Mouse (Mus musculus): ENCODE data around the gene Npy1r. TPM values are rescaled to one million over a fixed set of nuclear protein-coding genes. Genes with fewer than 3 reads are reported as not detected.

The Npy1r gene
- polyA plus RNA-seq (2014; fragmentation: Nextera tagmentation; extraction: Ambion mirVana), result 0.89 and 0.92 TPM in 2 replicates

DNA sequence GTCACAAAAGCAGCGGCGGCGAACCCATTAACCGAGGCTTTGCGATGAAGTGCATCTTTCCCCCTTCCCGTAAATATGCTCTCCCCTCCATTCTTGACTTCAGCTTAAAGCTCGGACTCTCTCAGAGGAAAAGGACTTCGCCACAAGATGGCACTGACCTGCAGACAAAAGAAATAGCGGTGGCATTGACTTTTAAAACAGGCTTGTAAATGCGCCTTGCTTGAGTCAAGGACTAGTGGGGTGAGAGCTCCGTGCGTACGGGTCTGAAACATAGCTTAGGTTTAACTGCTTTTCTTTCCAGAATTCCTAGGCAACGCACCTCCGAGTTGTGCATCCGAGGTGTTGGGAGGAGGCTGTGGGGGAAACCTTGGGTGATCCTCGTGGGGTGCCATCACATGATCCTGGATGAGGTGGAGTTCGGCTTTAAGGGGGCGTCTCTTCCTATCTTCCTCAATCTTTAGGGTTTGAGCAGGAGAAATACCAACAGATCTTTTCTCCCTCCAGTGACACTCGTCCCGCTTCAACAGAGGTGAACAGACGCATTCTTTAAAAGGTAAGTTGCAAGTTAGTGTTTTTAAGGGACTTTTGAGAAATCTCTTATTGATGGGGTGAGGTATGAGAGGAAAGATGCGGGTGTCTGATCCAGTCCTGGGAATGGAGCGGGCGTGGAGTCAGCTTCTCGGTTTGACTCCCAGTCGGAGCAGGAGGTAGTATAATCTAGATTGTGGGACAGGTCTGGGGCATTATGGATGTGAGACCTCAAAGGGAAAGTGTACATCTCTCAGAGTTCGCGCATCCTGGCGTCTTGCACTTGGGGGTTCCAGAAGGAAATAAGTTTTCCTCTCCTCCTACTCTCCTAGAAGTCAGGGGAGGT is at the start of gene Npy1r:
TSS of gene Npy1r (plus strand) at position 223 of the 874 bp plus-strand sequence.
- H3K27ac ChIP-seq (ENCODE audit: low read depth), result no peak within 1 kb of the TSS
- H3K4me3 ChIP-seq (ENCODE audit: low read depth, low read length), result peak within 1 kb of the TSS; percentile 29
- H3K4me1 ChIP-seq (ENCODE audit: insufficient read depth), result no peaks in the 10 kb centered on the region
- peak within 1 kb of the TSS; percentile 57 for H3K4me2 ChIP-seq
- ATAC-seq (ENCODE audit: insufficient read depth), result peak; percentile 84
- peak within 1 kb of the TSS; percentile 30; the same call in 1 of the 2 replicates for H3K9ac ChIP-seq
- peak; percentile 71 for TF ChIP-seq CTCF (IDR thresholded peaks at IDR 0.05; ENCODE audit: low read depth)
- DNase-seq, result peak; percentile 87
- H3K36me3 ChIP-seq (ENCODE audit: insufficient read depth), result no peaks in the 10 kb centered on the region
- H3K9me3 ChIP-seq (ENCODE audit: low read depth, low read length), result no peaks in the 10 kb centered on the region
- peaks cover 19% of the 10 kb centered on the region for H3K27me3 ChIP-seq (ENCODE audit: insufficient read depth, low read length)
- WGBS, result 2% methylated on average over 30 of the region's 30 CpGs

- Histone ChIP-seq H3K27ac (ENCODE audit: low read depth) (no peak overlapping the region), H3K9me3 (ENCODE audit: low read depth, low read length) (no peaks in the 10 kb centered on the region), H3K4me2 (no peak overlapping the region), H3K9ac (no peak overlapping the region), H3K36me3 (ENCODE audit: insufficient read depth) (no peaks in the 10 kb centered on the region), H3K4me3 (ENCODE audit: low read depth, low read length) (no peak overlapping the region), H3K27me3 (ENCODE audit: insufficient read depth, low read length) (no peaks in the 10 kb centered on the region), H3K4me1 (ENCODE audit: insufficient read depth) (no peaks in the 10 kb centered on the region)
- ATAC-seq (ENCODE audit: insufficient read depth) (no peak), DNase-seq (no peak)
- TF ChIP-seq CTCF (IDR thresholded peaks at IDR 0.05; ENCODE audit: low read depth), result no peak
- 81% methylated on average over 2 of the region's 2 CpGs for WGBS
These were observed 15.7 kb upstream of the Npy1r start for GRCm38 (mm10) chr8:66681261-66681660.

DNA sequence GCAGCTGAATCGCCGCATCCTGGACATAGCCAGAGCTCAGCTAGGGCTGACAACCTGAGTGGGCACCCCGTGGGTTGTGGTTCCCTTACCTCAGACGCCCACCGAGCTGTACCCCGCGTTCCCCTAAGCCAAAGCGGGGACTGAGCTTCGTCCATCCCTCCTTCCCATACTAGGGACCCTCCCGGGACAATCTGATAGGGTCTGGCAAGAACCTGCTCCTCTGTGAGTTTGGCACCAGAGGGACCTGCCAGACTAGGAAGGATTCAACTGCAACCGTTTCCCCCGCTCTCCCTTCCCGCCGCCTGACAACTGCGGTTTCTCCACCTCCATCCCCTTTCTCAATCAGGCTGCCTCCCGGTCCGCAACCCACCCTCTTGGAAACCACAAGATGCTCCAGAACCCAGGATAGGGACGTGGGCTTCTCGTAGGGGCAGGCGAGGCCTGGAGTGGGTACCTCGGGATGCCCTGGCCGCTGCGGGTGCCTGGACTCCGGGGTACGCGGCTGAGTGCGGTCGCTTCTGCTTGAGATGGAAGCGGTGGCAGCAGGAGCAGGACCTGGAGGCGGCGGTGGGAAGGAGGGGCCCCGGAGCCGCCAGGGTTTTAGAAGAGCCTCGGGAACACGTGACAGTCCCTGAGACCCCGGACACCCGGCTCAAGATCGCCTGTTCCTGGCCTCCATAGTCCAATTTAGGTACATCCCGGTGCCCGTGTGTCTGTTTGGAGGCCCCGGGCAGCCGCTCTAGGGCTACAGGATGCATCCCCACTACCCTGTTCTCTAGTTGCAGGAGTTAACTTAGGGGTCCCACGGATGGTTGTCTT is 9.3 kb upstream of the Npy1r start, which contains the start of gene Npy5r:
TSS of gene Npy5r (minus strand) at position 618 of the 819 bp plus-strand sequence.
- Histone ChIP-seq H3K27ac (ENCODE audit: low read depth) (no peak within 1 kb of the TSS), H3K36me3 (ENCODE audit: insufficient read depth) (no peaks in the 10 kb centered on the region), H3K9ac (peak within 1 kb of the TSS; percentile 20), H3K27me3 (ENCODE audit: insufficient read depth, low read length) (peaks cover 13% of the 10 kb centered on the region), H3K9me3 (ENCODE audit: low read depth, low read length) (no peaks in the 10 kb centered on the region), H3K4me3 (ENCODE audit: low read depth, low read length) (peak within 1 kb of the TSS; percentile 36), H3K4me2 (peak within 1 kb of the TSS; percentile 73), H3K4me1 (ENCODE audit: insufficient read depth) (no peaks in the 10 kb centered on the region)
- WGBS, result 2% methylated on average over 43 of the region's 43 CpGs
- no peak for TF ChIP-seq CTCF (IDR thresholded peaks at IDR 0.05; ENCODE audit: low read depth)
- DNase-seq (no peak), ATAC-seq (ENCODE audit: insufficient read depth) (peak; percentile 80; the same call in 1 of the 2 replicates)

DNA sequence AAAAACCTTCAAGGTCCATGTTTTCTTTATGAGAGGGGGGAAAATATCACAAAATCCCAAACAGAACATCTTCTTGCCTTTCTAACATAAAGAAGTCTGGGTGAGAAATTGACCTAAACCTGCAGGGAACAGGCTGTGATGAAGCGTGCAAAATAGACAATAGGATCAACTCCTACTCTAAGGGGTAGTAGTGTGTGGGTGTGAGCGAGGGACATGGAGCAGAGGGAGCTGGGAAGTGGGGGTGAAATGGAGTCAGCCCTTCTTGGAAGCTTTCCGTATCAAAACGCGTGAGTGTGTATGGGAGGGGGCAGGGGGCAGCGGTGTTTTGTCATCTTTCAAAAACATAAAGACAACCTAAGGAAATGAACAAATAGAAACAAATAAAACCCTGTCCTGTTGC is 8.6 kb upstream of the Npy1r start:
- no peak for DNase-seq
- Histone ChIP-seq H3K9ac (no peak overlapping the region), H3K4me2 (peak overlapping the region; percentile 73), H3K9me3 (ENCODE audit: low read depth, low read length) (no peaks in the 10 kb centered on the region), H3K4me3 (ENCODE audit: low read depth, low read length) (no peak overlapping the region), H3K27me3 (ENCODE audit: insufficient read depth, low read length) (peaks cover 13% of the 10 kb centered on the region), H3K4me1 (ENCODE audit: insufficient read depth) (no peaks in the 10 kb centered on the region), H3K27ac (ENCODE audit: low read depth) (no peak overlapping the region), H3K36me3 (ENCODE audit: insufficient read depth) (no peaks in the 10 kb centered on the region)
- WGBS, result 51% methylated on average over 6 of the region's 6 CpGs
- TF ChIP-seq CTCF (IDR thresholded peaks at IDR 0.05; ENCODE audit: low read depth), result no peak
- no peak for ATAC-seq (ENCODE audit: insufficient read depth)

GRCm38 (mm10) chr8:66688799-66689198 is 8.2 kb upstream of the Npy1r start:
- H3K27me3 ChIP-seq (ENCODE audit: insufficient read depth, low read length), result peaks cover 13% of the 10 kb centered on the region
- no peaks in the 10 kb centered on the region for H3K36me3 ChIP-seq (ENCODE audit: insufficient read depth)
- no peaks in the 10 kb centered on the region for H3K9me3 ChIP-seq (ENCODE audit: low read depth, low read length)
- no peak for TF ChIP-seq CTCF (IDR thresholded peaks at IDR 0.05; ENCODE audit: low read depth)
- H3K27ac ChIP-seq (ENCODE audit: low read depth), result no peak overlapping the region
- WGBS, result 45% methylated on average over 4 of the region's 4 CpGs
- no peak overlapping the region for H3K4me3 ChIP-seq (ENCODE audit: low read depth, low read length)
- no peaks in the 10 kb centered on the region for H3K4me1 ChIP-seq (ENCODE audit: insufficient read depth)
- DNase-seq, result no peak
- H3K9ac ChIP-seq, result no peak overlapping the region
- no peak overlapping the region for H3K4me2 ChIP-seq
- ATAC-seq (ENCODE audit: insufficient read depth), result no peak

DNA sequence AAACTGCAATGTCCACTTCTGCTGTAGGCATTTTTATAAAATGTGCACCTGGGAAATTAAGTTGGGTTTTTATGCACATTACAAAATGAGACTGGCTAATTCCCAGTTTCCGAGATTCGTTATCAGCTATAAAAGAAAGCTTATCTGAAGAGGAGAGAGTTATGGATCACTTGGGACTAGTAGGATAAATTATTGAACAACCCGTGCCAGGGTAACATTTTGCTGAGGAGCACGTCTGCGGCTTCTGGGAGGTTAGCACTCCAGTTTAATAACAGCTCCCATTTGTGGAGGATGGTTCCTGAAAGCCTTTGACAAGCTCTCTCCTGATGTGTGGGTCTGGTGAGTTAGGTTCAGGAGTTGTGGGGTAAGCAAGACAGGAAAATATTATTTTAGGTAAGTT is 6.6 kb upstream of the Npy1r start:
- Histone ChIP-seq H3K27ac (ENCODE audit: low read depth) (no peak overlapping the region), H3K27me3 (ENCODE audit: insufficient read depth, low read length) (peaks cover 13% of the 10 kb centered on the region), H3K9ac (no peak overlapping the region), H3K4me2 (no peak overlapping the region), H3K4me3 (ENCODE audit: low read depth, low read length) (no peak overlapping the region), H3K9me3 (ENCODE audit: low read depth, low read length) (no peaks in the 10 kb centered on the region), H3K4me1 (ENCODE audit: insufficient read depth) (no peaks in the 10 kb centered on the region), H3K36me3 (ENCODE audit: insufficient read depth) (no peaks in the 10 kb centered on the region)
- DNase-seq (no peak), ATAC-seq (ENCODE audit: insufficient read depth) (no peak)
- 60% methylated on average over 5 of the region's 5 CpGs for WGBS
- no peak for TF ChIP-seq CTCF (IDR thresholded peaks at IDR 0.05; ENCODE audit: low read depth)

DNA sequence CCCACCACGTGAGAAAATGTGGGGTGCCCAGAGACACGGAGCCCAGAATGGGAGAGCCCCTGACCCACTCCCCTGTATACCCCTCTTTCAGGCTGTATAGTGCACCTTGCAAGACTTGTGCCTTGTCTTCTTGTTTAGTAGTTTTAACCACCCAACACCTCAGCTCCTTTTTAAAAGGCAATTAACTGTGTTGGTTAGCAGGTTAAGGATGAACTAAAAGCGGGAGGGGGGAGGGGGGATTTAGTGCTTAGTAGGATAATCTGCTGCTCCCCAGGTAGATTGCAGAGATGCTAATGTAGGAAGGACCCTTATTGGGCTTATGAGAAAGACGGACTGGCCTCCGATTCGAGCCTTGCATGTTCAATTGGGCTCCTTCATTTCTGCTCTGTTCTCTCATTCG is 1.0 kb downstream of the Npy1r start:
- H3K9me3 ChIP-seq (ENCODE audit: low read depth, low read length), result no peaks in the 10 kb centered on the region
- H3K27ac ChIP-seq (ENCODE audit: low read depth), result no peak overlapping the region
- H3K4me3 ChIP-seq (ENCODE audit: low read depth, low read length), result peak overlapping the region; percentile 29
- H3K9ac ChIP-seq, result no peak overlapping the region
- H3K4me2 ChIP-seq, result peak overlapping the region; percentile 57
- no peaks in the 10 kb centered on the region for H3K4me1 ChIP-seq (ENCODE audit: insufficient read depth)
- no peak for DNase-seq
- TF ChIP-seq CTCF (IDR thresholded peaks at IDR 0.05; ENCODE audit: low read depth), result no peak
- ATAC-seq (ENCODE audit: insufficient read depth), result no peak
- H3K36me3 ChIP-seq (ENCODE audit: insufficient read depth), result no peaks in the 10 kb centered on the region
- 6% methylated on average over 7 of the region's 7 CpGs for WGBS
- H3K27me3 ChIP-seq (ENCODE audit: insufficient read depth, low read length), result peaks cover 19% of the 10 kb centered on the region
